Mouse (Mus musculus) gastrocnemius, adult 2 months (tissue): ENCODE measurements around the gene 6430548M08Rik. TPM values are rescaled to one million over a fixed set of nuclear protein-coding genes. Genes with fewer than 3 reads are reported as not detected.

ENCODE experiments used
- DNase-seq: peaks from one replicate; pipeline ENCODE4 v3.0.0; 2022
- H3K27ac ChIP-seq: fragments of 200-600 bp; 2 replicates; pipeline ENCODE4 v1.8.1; 2022; ENCODE audit warnings: mild to moderate bottlenecking
- H3K4me3 ChIP-seq: fragments of 200-600 bp; 2 replicates; pipeline ENCODE4 v1.8.1; 2022; ENCODE audit warnings: mild to moderate bottlenecking, moderate library complexity
- CTCF ChIP-seq: fragments of 200-600 bp; IDR thresholded peaks from 2 replicates; pipeline ENCODE4 v1.8.1; 2022; ENCODE audit warnings: antibody characterized with exemption, mild to moderate bottlenecking, moderate library complexity
- intact Hi-C: fragments of 180-260 bp; cut with DNase I; formaldehyde crosslinking; loops from one replicate; pipeline ENCODE4 v1.15.1; 2025
- total RNA-seq, 2 experiments: library from RNA; stranded (reverse); gene quantifications; 2 replicates each; pipeline ENCODE4 v1.2.3; 2021

The 6430548M08Rik gene
- total RNA-seq, 2 experiments from 2014 or later = 26.5 to 30.0 TPM

- peak overlapping the region; percentile 2; the same call in 1 of the 2 replicates for H3K27ac ChIP-seq
- no peak for DNase-seq
- TF ChIP-seq CTCF = no peak
- H3K4me3 ChIP-seq = no peak overlapping the region
- intact Hi-C loops = loop anchor here (2.0 to 5.0 kb wide), 2 partner anchors 30 to 61 kb away; no protein-coding TSS in a partner anchor
Observed at GRCm38 (mm10) chr8:120181274-120181673, 67.3 kb downstream of the 6430548M08Rik start.

DNA sequence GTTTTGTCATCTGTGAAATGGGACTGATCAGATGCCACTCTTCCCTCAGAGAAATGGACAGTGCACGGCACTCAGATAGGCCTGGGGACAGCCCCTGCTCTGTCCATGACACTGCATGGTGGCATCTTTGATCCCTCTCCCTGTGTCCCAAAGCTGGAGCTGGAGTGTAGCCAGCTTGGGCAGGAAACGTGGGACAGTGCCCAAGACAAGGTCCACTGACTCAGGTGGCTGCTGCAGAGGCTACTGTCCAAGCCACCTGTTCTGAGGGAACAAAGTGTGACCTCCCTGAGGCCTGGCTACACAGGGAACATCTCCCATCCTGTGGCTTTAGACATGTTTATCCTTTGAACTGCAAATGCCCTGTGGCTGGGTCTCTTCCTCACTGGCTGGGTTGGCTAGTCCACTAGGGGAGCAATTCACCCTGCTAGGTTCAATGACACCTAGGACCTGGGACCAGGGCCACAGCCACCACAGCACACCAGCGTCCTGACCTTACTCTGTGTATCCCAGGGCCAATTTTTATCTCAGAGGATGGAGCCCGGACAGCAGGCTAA lies 68.0 kb downstream of the 6430548M08Rik start:
- TF ChIP-seq CTCF = peak; percentile 29; the same call in 1 of the 2 replicates

GRCm38 (mm10) chr8:120184366-120184765 lies 70.4 kb downstream of the 6430548M08Rik start:
- intact Hi-C loops = loop anchor here (5.0 kb wide), 1 partner anchor 58 kb away; no protein-coding TSS in a partner anchor
- Histone ChIP-seq H3K27ac (peak overlapping the region; percentile 2; the same call in 1 of the 2 replicates), H3K4me3 (no peak overlapping the region)
- TF ChIP-seq CTCF = no peak
- peak; percentile 76 for DNase-seq

More for the DNA sequence above, 68.0 kb downstream of the 6430548M08Rik start:
- no peak overlapping the region for H3K27ac ChIP-seq
- no peak for DNase-seq
- intact Hi-C loops = loop anchor here (2.0 to 5.0 kb wide), 2 partner anchors 29 to 60 kb away; no protein-coding TSS in a partner anchor
- no peak overlapping the region for H3K4me3 ChIP-seq

GRCm38 (mm10) chr8:120184850-120185792 lies 71.2 kb downstream of the 6430548M08Rik start:
- peak overlapping the region; percentile 13; the same call in 1 of the 2 replicates for H3K4me3 ChIP-seq
- H3K27ac ChIP-seq = peak overlapping the region; percentile 79
- TF ChIP-seq CTCF = no peak
- peak; percentile 67 for DNase-seq
- intact Hi-C loops = loop anchor here (5.0 kb wide), 2 partner anchors 42 to 57 kb away; partner anchors contain the start of gene Gse1

DNA sequence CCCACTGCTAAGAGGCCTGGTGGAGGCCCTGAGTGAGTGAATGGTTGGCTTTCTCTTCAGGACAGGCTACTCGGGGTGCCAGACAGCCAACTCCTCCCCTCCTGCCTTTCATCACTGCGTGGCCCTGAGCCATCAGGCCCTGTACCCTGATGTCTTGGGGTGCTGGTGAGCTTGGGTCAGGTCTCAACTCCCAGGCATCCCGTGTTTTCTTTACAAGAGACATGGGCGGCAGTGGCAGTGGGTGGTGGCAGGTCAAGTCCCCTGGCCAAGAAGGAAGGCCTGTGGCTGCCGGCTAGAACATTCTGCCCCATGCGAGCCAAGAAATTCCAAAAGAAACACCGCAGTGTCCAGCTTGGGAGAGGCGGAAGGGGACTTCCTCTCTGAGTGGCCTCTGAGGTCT lies 72.5 kb downstream of the 6430548M08Rik start:
- H3K4me3 ChIP-seq = no peak overlapping the region; the same call in 1 of the 2 replicates
- intact Hi-C loops = loop anchor here (5.0 kb wide), 1 partner anchor 41 kb away; the partner anchor contains the start of gene Gse1
- no peak for TF ChIP-seq CTCF
- DNase-seq = peak; percentile 78
- H3K27ac ChIP-seq = peak overlapping the region; percentile 79

DNA sequence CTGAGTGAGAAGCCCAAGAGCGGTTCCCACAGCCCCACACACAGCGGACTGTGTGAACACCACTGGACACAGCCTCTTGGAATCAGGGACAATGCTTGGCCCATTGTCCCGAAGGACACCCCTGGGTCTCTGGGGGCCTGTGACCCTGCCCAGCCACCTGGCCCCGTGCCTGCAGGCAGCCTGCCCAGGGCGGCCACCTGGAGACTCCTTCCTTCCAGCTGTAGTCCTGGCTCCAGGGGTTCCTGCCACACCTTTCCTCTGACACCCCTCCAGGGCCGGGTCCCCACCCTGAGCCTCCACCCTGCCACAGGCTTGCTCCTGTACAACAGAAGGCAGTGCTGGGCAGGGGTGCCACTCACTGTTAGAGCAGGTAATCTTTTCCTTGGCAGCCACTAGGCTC lies 74.6 kb downstream of the 6430548M08Rik start:
- intact Hi-C loops = loop anchor here (5.0 kb wide), 1 partner anchor 39 kb away; the partner anchor contains the start of gene Gse1
- Histone ChIP-seq H3K4me3 (no peak overlapping the region), H3K27ac (peak overlapping the region; percentile 79)
- no peak for TF ChIP-seq CTCF
- peak; percentile 83 for DNase-seq

GRCm38 (mm10) chr8:120189440-120189839 lies 75.5 kb downstream of the 6430548M08Rik start:
- Histone ChIP-seq H3K4me3 (no peak overlapping the region), H3K27ac (peak overlapping the region; percentile 95)
- intact Hi-C loops = loop anchor here (5.0 kb wide), 1 partner anchor 38 kb away; the partner anchor contains the start of gene Gse1
- no peak for TF ChIP-seq CTCF
- no peak for DNase-seq

- intact Hi-C loops = no loop called here
Observed at GRCm38 (mm10) chr8:120190107-120190809, 76.3 kb downstream of the 6430548M08Rik start.

DNA sequence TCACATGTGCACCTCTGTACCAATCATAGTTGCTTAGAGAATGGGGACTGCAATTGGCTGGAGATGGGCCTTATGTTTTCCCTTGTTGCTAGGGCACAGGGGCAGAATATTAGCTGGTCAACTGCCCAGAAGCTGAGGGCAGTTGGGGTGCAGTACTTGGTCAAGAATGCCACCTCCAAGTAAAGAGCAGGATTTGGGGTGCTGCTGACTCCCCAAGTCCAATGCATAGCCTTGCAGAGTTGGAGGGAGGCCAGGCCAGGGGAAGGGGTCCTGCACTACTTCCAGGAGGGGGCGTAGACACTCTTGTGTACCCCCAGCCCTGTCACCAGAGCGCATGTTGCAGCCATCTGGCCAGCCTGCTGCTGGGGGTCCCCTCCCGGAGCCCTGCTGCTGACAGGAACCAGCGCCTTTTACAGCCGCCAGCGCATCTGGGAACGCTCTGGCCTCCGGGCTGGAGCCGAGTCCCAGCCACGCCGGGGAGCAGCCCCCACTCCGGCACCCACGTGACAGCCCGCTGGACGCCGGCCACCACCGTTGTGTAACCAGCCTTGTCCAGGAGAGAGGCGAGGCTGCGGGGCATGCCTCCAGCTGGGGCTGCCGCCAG lies 77.0 kb downstream of the 6430548M08Rik start:
- DNase-seq = peak; percentile 100
- H3K27ac ChIP-seq = peak overlapping the region; percentile 95
- TF ChIP-seq CTCF = no peak
- H3K4me3 ChIP-seq = peak overlapping the region; percentile 66
- intact Hi-C loops = no loop called here

More at GRCm38 (mm10) chr8:120190107-120190809, 76.3 kb downstream of the 6430548M08Rik start:
- TF ChIP-seq CTCF = peak; percentile 9; the same call in 1 of the 2 replicates
- Histone ChIP-seq H3K4me3 (peak overlapping the region; percentile 66), H3K27ac (peak overlapping the region; percentile 95)
- DNase-seq = peak; percentile 58

- TF ChIP-seq CTCF = no peak
- DNase-seq = no peak
- Histone ChIP-seq H3K4me3 (no peak overlapping the region), H3K27ac (peak overlapping the region; percentile 95)
- intact Hi-C loops = no loop called here
Observed at GRCm38 (mm10) chr8:120191633-120192032, 77.7 kb downstream of the 6430548M08Rik start.

GRCm38 (mm10) chr8:120192118-120192517 lies 78.2 kb downstream of the 6430548M08Rik start:
- DNase-seq = no peak
- peak overlapping the region; percentile 95 for H3K27ac ChIP-seq
- no peak overlapping the region for H3K4me3 ChIP-seq
- intact Hi-C loops = no loop called here
- no peak for TF ChIP-seq CTCF

DNA sequence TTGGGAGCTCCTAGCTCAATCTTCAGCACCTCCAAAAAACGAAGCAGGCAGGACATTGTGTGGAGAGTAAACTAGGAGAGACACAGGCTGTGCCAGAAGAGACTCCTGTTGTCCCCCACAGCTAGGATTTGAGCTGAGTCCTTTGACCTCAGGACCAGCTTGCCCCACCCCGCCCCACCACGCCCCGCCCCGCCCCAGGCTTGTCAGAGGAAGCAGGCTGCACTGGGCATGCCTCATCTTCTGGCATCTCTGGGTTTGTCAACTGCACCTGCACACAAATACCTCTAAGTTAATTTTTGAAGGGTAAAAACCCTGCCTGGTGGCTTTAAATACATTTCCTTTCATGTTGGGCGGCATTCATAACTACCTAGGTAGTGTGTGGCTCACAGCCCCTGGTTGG lies 87.4 kb downstream of the 6430548M08Rik start:
- DNase-seq = no peak
- no peak for TF ChIP-seq CTCF
- intact Hi-C loops = no loop called here
- H3K4me3 ChIP-seq = no peak overlapping the region
- no peak overlapping the region for H3K27ac ChIP-seq
